Mouse (Mus musculus) spleen, postnatal 36 days (tissue): ENCODE measurements at regions not wholly inside any gene's neighbourhood (a gene's known extent, or its start where the extent isn't known, plus 50 kb on each side); places are given as distances from the start of the nearest gene placed in this dataset.

Source experiments
- DNase-seq, 2 experiments: peaks; one replicate each; pipeline ENCODE4 v3.0.0; 2022; ENCODE audit warnings: low spot score in 2 of 2, mixed read lengths in 1 of 2

GRCm38 (mm10) chr7:36829710-36830109, 131.8 kb downstream of the Tshz3 start:
- no peak for DNase-seq

GRCm38 (mm10) chr7:36830155-36830554, 132.2 kb downstream of the Tshz3 start:
- no peak for DNase-seq

GRCm38 (mm10) chr7:36848279-36848678, 150.4 kb downstream of the Tshz3 start:
- no peak for DNase-seq

GRCm38 (mm10) chr7:36851275-36851889, 153.5 kb downstream of the Tshz3 start:
- DNase-seq, result no peak

- DNase-seq, result no peak
These were observed 156.4 kb downstream of the Tshz3 start for GRCm38 (mm10) chr7:36854308-36854707.

- no peak for DNase-seq
These were observed 161.5 kb downstream of the Tshz3 start for GRCm38 (mm10) chr7:36859428-36859827.

GRCm38 (mm10) chr7:36862481-36862880, 164.6 kb downstream of the Tshz3 start:
- DNase-seq, result no peak

- no peak for DNase-seq
These were observed 165.8 kb downstream of the Tshz3 start for GRCm38 (mm10) chr7:36863745-36864144.

GRCm38 (mm10) chr7:36864675-36865074, 166.8 kb downstream of the Tshz3 start:
- DNase-seq, result no peak

- no peak for DNase-seq
These were observed 168.7 kb downstream of the Tshz3 start for GRCm38 (mm10) chr7:36866602-36867001.

GRCm38 (mm10) chr7:36874004-36874403, 176.1 kb downstream of the Tshz3 start:
- no peak for DNase-seq

GRCm38 (mm10) chr7:36877686-36878085, 179.8 kb downstream of the Tshz3 start:
- DNase-seq, result no peak

GRCm38 (mm10) chr7:36892776-36893500, 195.0 kb downstream of the Tshz3 start:
- no peak for DNase-seq

- no peak for DNase-seq
These were observed 198.4 kb downstream of the Tshz3 start for GRCm38 (mm10) chr7:36896339-36896738.

- no peak for DNase-seq
These were observed 203.6 kb downstream of the Tshz3 start for GRCm38 (mm10) chr7:36901537-36901936.

GRCm38 (mm10) chr7:36913304-36913703, 215.4 kb downstream of the Tshz3 start:
- no peak for DNase-seq

- DNase-seq, result no peak
These were observed 216.3 kb downstream of the Tshz3 start for GRCm38 (mm10) chr7:36914261-36914660.

GRCm38 (mm10) chr7:36915171-36915570, 217.3 kb downstream of the Tshz3 start:
- no peak for DNase-seq

- no peak for DNase-seq
These were observed 219.1 kb downstream of the Tshz3 start for GRCm38 (mm10) chr7:36917011-36917410.

GRCm38 (mm10) chr7:36919413-36919812, 221.5 kb downstream of the Tshz3 start:
- DNase-seq, result no peak

GRCm38 (mm10) chr7:36921003-36921402, 223.1 kb downstream of the Tshz3 start:
- DNase-seq, result no peak

- no peak for DNase-seq
These were observed 235.6 kb downstream of the Tshz3 start for GRCm38 (mm10) chr7:36933490-36933889.

- no peak for DNase-seq
These were observed 237.1 kb downstream of the Tshz3 start for GRCm38 (mm10) chr7:36934792-36935555.
